Mouse (Mus musculus) kidney, postnatal 0 days (tissue): Measurements from ENCODE around the gene Hmgcll1. TPM values are rescaled to one million over a fixed set of nuclear protein-coding genes. Genes with fewer than 3 reads are reported as not detected.
A peak's percentile ranks its signal among the peaks of the same experiment; 100 is the strongest.

Experiments
- ATAC-seq: fragments of 200-750 bp; cut with Nextera tagmentation; replicated peaks from 2 replicates; pipeline ENCODE4 v1.8.0; 2017; ENCODE audit warnings: low read depth, moderate number of reproducible peaks, moderate TSS enrichment, moderate library complexity; ENCODE audit not compliant: low FRiP score
- DNase-seq: peaks from one replicate; pipeline ENCODE4 v3.0.0-alpha.2; 2016; ENCODE audit warnings: low spot score
- H3K27ac ChIP-seq: fragments of 300-500 bp; sonication (generic); 2 replicates; pipeline ENCODE4 v1.5.1; 2014; ENCODE audit warnings: mild to moderate bottlenecking
- H3K27me3 ChIP-seq: fragments of 300-500 bp; sonication (generic); 2 replicates; pipeline ENCODE4 v1.6.1; 2014; ENCODE audit warnings: low read length, mixed read lengths; ENCODE audit not compliant: insufficient read depth
- H3K36me3 ChIP-seq: fragments of 300-500 bp; sonication (generic); 2 replicates; pipeline ENCODE4 v1.6.1; 2014; ENCODE audit warnings: low read length, mixed read lengths; ENCODE audit not compliant: insufficient read depth
- H3K4me1 ChIP-seq: fragments of 300-500 bp; sonication (generic); replicated peaks from 2 replicates; pipeline ENCODE4 v1.6.1; 2014; ENCODE audit warnings: antibody characterized with exemption, low read length, mixed read lengths; ENCODE audit not compliant: insufficient read depth
- H3K4me2 ChIP-seq: fragments of 300-500 bp; sonication (generic); 2 replicates; pipeline ENCODE4 v1.6.1; 2014; ENCODE audit warnings: mild to moderate bottlenecking, low read length, moderate library complexity, mixed read lengths
- H3K4me3 ChIP-seq: fragments of 300-500 bp; sonication (generic); replicated peaks from 2 replicates; pipeline ENCODE4 v1.5.1; 2014; ENCODE audit warnings: low read depth, low read length
- H3K9ac ChIP-seq: fragments of 300-500 bp; sonication (generic); 2 replicates; pipeline ENCODE4 v1.6.1; 2014; ENCODE audit warnings: low read depth, low read length
- H3K9me3 ChIP-seq: fragments of 300-500 bp; sonication (generic); replicated peaks from 2 replicates; pipeline ENCODE4 v1.6.1; 2016; ENCODE audit warnings: low read length, inconsistent platforms, mixed read lengths
- CTCF ChIP-seq: IDR thresholded peaks from 2 replicates; pipeline ENCODE4 v1.5.1; 2016; ENCODE audit warnings: antibody characterized with exemption, low read depth, mild to moderate bottlenecking, moderate library complexity
- WGBS: fragments of 180-500 bp; shearing (Covaris S2); extraction: QIAGEN DNeasy Blood & Tissue Kit; methylation state at CpG from one replicate; pipeline ENCODE4 v1.1.7; 2014; 5-methylcytosine and 5-hydroxymethylcytosine counted together
- polyA plus RNA-seq: library from polyadenylated mRNA; unstranded; fragments of >200 nt; fragmentation: Nextera tagmentation; extraction: Ambion mirVana; gene quantifications from 2 replicates; pipeline ENCODE4 v1.2.1, GENCODE M21; 2015

Gene Hmgcll1
- polyA plus RNA-seq, 1 experiment from 2014 or later = 2.1 TPM

- Histone ChIP-seq H3K9ac (no peak overlapping the region), H3K27me3 (no peaks in the 10 kb centered on the region), H3K4me2 (no peak overlapping the region), H3K9me3 (no peaks in the 10 kb centered on the region), H3K4me3 (no peak overlapping the region), H3K36me3 (no peaks in the 10 kb centered on the region), H3K4me1 (no peaks in the 10 kb centered on the region), H3K27ac (no peak overlapping the region)
- no peak for TF ChIP-seq CTCF
- 54% methylated on average over 3 of the region's 3 CpGs for WGBS
- DNase-seq (peak; percentile 40), ATAC-seq (no peak)
Measured at GRCm38 (mm10) chr9:76003066-76003465, 11.6 kb upstream of the Hmgcll1 start.

GRCm38 (mm10) chr9:76003637-76004036 is 11.0 kb upstream of the Hmgcll1 start:
- 63% methylated on average over 6 of the region's 6 CpGs for WGBS
- H3K4me2 ChIP-seq = no peak overlapping the region
- H3K9ac ChIP-seq = no peak overlapping the region
- TF ChIP-seq CTCF = no peak
- H3K27ac ChIP-seq = no peak overlapping the region
- no peaks in the 10 kb centered on the region for H3K36me3 ChIP-seq
- no peaks in the 10 kb centered on the region for H3K9me3 ChIP-seq
- H3K27me3 ChIP-seq = no peaks in the 10 kb centered on the region
- peak; percentile 51 for DNase-seq
- ATAC-seq = no peak
- no peaks in the 10 kb centered on the region for H3K4me1 ChIP-seq
- no peak overlapping the region for H3K4me3 ChIP-seq

GRCm38 (mm10) chr9:76007342-76007970 is 7.2 kb upstream of the Hmgcll1 start:
- 28% methylated on average over 6 of the region's 6 CpGs for WGBS
- H3K27ac ChIP-seq = no peak overlapping the region
- DNase-seq (no peak), ATAC-seq (no peak)
- no peaks in the 10 kb centered on the region for H3K27me3 ChIP-seq
- no peaks in the 10 kb centered on the region for H3K36me3 ChIP-seq
- no peaks in the 10 kb centered on the region for H3K9me3 ChIP-seq
- no peak for TF ChIP-seq CTCF
- H3K4me2 ChIP-seq = no peak overlapping the region
- H3K4me1 ChIP-seq = no peaks in the 10 kb centered on the region
- H3K4me3 ChIP-seq = no peak overlapping the region
- no peak overlapping the region for H3K9ac ChIP-seq

- H3K4me3 ChIP-seq = no peak overlapping the region
- H3K4me1 ChIP-seq = 0 out of 2 replicates have a peak, but pooled peaks cover 6% of the 10 kb centered on the region
- no peak for DNase-seq
- H3K4me2 ChIP-seq = no peak overlapping the region
- no peak overlapping the region for H3K27ac ChIP-seq
- ATAC-seq = no peak
- TF ChIP-seq CTCF = no peak
- no peaks in the 10 kb centered on the region for H3K9me3 ChIP-seq
- H3K27me3 ChIP-seq = no peaks in the 10 kb centered on the region
- H3K36me3 ChIP-seq = no peaks in the 10 kb centered on the region
- no peak overlapping the region for H3K9ac ChIP-seq
- WGBS = 87% methylated on average over 6 of the region's 6 CpGs
Measured at GRCm38 (mm10) chr9:76013789-76014188, 866 bp upstream of the Hmgcll1 start.

GRCm38 (mm10) chr9:76015971-76016370 is 1.3 kb downstream of the Hmgcll1 start:
- H3K27ac ChIP-seq = no peak overlapping the region
- 0 out of 2 replicates have a peak, but pooled peaks cover 6% of the 10 kb centered on the region for H3K4me1 ChIP-seq
- 83% methylated on average over 5 of the region's 5 CpGs for WGBS
- DNase-seq (no peak), ATAC-seq (no peak)
- H3K9me3 ChIP-seq = no peaks in the 10 kb centered on the region
- no peaks in the 10 kb centered on the region for H3K36me3 ChIP-seq
- H3K27me3 ChIP-seq = no peaks in the 10 kb centered on the region
- no peak overlapping the region for H3K9ac ChIP-seq
- no peak overlapping the region for H3K4me3 ChIP-seq
- H3K4me2 ChIP-seq = no peak overlapping the region
- TF ChIP-seq CTCF = no peak

- WGBS = 95% methylated on average over 10 of the region's 10 CpGs
Measured at GRCm38 (mm10) chr9:76016506-76016905, 1.9 kb downstream of the Hmgcll1 start.

More at GRCm38 (mm10) chr9:76016506-76016905, 1.9 kb downstream of the Hmgcll1 start:
- Histone ChIP-seq H3K4me1 (0 out of 2 replicates have a peak, but pooled peaks cover 6% of the 10 kb centered on the region), H3K9me3 (no peaks in the 10 kb centered on the region), H3K9ac (no peak overlapping the region), H3K27ac (no peak overlapping the region), H3K4me3 (no peak overlapping the region), H3K27me3 (no peaks in the 10 kb centered on the region), H3K36me3 (no peaks in the 10 kb centered on the region), H3K4me2 (no peak overlapping the region)
- ATAC-seq (no peak), DNase-seq (no peak)
- TF ChIP-seq CTCF = no peak
